Mouse (Mus musculus): ENCODE data around the gene Hbp1.

The Hbp1 gene

DNA sequence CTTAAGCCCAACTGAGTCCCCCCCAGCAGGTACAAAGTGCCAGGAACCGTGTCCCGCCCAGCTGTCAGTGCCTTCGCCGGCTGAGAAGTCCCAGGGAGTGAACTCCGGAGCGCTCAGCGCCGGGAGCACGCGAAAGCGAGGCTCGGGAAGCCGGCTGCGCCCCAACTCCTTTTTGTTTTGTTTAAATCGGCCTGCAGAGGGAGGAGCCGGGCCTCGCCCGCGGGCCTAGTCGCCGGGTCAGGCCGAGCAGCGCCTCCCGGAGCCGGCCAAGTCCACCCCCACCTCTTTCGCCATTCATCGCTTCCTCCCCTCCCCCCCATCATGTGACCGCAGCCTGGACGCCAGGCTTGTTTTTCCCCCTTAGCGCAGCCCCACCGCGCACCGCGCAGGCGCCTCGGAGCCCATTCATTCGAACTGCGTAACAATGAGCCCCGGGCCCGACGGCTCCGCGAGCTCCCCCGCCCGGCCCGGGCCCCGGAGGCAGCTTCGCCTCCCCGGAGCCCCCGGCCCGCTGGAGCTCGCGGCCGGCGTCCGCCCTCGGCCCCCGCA is 1.1 kb downstream of the Hbp1 start:
- DNase-seq: peak; percentile 88 to 94

DNA sequence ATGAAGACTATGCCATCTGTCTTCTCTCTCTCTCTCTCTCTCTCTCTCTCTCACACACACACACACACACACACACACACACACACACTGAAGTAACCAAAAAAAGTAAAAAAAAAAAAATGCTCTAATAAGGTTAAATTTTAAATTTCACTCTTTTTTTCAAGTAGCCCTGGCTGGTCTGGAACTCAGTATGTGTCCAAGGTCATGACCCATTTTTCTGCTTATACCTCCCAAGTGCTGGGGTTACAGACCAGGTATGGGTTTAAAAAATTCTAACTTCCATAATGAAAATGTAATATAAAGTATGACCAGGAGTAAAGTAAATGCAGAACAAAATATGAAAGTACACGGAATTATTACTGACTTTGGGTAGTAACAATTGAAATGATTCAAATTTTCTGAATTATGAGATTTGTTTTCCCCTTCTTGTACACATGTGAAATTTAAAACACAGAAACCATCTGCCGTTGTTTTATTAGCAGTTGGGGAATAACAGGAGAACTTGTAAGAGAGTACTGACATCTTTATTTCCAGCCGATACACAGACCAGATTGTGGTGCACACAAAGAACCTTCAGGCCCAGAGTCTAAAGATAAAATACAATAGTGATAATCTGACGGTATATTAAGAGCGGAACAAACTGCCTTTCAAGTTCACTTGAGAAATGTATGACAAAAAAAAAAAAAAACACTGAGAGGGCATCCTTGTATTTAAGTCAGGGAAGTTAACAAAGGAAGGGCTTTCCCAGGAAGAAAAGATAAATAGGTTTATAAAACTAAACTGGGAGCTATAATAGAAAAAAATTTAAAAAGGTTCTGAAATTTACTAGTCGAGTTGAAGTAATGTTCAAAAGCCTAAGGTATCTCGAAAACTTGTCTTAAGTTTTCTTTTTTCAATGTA is 2.0 kb downstream of the Hbp1 start:
- no peak for DNase-seq

DNA sequence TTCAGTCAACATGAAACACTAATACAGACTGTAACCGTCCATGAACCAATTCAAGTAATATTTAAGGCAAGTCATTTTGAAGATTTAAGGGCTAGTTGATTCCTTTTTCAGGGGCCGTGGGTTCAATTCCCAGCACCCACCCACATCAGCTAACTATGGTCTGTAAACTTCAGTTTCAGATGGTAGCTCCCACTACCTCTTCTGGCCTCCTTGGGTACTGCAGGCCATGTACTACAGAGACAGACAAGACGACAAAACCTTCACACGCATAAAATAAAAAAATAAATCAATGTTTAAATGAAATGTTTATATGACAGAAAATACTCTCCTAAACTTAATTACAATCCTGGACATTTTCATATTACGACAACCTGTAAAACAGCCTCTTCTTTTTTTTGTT is 2.9 kb downstream of the Hbp1 start:
- DNase-seq: peak in 1 of 2 experiments; percentile 38

DNA sequence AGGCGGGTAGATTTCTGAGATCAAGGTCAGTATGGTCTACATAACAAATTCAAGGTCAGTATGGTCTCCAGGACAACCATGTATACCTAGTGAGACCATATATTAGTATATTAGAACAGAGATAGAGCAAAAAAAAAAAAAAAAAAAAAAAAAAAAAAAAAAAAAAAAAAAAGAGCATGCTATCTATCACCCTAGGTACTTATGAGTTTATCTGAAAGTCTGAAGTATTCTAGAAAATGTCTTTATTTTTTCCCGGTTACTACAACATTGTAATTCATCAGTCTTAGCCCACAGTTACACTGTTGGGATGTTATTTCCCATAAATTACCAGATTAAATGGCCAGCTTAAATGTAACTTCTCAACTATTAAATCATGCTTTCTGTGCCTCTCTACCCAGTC is 5.9 kb downstream of the Hbp1 start:
- no peak for DNase-seq

DNA sequence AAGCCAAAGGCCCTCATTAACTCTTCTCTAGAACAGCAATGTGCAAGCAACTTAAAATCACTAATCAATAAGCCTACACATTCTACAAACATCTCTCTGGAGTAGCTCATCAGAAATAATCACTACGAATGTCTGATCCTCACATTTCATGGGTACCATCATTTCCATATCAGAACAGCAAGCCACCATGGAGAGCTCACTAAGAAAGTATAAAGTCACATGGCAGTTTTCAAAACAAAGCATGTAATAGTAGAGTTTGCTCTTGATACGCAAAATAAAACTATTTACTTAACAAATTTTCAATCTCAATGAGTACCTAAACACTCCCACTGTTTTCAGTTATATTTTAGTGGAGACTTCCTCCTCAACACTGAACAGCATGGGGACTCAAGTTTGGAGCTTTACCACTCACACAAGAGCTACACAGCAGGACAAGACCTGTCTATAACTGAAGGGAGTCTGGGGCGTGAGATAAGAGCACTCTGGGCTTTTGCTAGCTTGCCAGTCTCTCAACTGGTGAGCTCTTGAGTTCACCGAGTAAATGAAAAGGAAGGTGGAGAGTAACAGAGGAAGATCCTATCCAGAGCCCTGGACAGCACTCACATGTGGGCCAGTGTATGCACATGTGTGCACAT is 7.2 kb downstream of the Hbp1 start:
- no peak for DNase-seq

DNA sequence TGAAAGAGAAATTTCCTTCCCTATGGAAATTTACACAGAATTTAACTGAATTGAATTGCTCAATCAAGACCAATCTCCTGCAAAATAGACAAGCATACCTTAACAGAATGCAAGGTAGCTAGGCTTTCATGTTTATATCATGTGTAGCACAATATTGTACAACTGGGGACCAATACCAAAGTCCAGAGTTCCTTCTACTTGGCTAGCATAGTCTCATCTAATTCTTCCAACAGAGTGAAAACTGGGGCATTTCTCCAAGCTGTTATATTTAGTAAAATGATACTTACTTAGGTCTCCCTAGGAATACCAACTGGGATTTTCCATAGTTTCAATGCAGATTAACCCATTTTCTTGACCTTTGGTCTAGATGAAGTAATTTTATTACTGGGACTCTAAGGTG is 11.3 kb downstream of the Hbp1 start:
- DNase-seq: no peak

DNA sequence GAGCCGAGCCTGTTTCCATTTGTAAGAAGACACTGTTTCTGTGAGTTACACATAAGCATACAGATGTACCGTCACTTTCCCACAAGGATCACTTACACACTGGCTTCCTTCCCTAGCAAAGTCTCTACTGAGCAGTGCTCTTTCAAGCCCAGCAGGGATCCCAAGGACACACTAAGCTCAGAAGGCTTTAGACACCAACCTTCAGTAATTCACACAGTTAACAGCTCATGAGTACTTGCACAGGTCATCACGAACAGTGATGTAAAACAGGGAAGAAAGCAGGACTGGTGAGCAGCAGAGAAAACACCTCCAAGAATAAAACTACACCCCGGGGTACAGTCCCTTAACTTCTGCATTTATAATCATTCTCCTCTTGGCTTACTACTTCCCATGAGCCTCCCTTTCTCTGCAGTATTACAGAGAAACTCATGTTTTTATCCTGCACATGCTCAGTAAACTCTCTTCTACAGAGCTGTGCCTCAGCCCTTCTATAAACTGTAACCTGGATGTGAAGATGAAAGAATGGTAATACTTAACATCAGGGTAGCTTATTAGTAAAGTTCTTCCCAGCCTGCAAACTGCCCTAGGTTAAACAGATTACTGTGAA is 11.8 kb downstream of the Hbp1 start:
- DNase-seq: no peak

DNA sequence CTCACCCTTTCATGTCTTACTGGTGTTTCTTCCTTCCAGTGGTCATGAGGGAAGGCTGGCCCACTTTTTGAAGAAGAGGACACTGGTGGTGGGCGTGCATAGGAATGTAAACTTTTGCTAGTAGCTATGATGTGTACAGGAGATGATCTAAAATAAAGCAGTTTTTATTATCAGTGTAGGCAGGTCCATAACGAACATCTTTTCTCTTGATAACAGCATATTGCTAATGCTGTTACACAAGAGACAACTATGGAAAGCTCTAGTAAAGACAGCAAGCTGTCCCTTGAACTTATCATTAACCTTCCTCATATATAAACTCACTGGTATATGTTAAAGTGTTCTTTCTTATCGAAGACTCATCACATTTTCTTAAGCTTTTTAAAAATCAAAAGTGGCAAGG is 12.7 kb downstream of the Hbp1 start:
- no peak for DNase-seq

DNA sequence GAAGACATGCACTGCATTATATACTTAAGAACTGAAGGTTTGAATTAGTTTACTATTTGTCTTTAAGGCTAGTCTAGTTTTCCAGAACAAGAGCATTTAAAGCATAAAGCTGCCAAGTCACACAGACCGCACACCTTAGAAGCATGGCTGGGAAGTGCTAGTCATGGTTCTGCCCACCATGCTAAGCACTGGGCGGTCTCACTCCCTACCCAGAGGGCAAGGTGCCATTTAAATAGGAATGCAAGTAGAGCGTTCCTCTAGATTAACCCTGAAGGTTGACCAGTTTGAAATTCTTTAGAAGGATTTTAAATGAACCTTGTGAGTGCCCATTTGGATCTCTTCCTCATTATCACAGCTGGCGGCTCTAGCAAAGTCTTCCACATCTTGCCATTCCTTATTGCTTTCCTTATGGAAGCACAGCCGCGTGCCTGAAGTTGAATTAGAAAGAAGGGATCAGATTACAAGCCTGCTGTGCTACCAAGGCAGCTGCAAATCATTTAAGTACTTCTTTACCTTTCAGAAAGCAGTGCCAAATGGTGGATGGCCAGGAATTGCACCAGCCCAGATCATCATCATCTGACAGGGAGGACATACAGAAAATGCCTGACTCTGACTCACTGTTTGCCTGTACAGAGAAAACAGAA is 13.6 kb downstream of the Hbp1 start:
- no peak for DNase-seq

DNA sequence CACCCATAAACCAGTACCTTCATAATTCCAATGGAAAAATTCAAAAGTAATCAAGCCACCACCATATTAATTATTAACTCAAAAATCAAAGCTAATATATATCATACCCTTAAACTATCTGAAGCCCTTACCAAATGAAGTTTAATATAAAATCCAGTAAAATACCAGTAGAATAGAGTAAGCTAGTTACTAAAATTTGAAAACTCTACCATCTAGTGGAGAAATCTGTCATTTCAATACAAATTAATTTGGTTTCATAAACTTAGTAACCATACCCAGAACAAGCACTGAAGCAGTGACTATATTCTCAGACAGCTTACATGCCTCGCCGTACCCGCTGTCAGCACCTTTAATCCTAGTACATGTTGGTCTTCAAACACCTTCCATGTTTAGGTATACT is 18.5 kb downstream of the Hbp1 start:
- no peak for DNase-seq

DNA sequence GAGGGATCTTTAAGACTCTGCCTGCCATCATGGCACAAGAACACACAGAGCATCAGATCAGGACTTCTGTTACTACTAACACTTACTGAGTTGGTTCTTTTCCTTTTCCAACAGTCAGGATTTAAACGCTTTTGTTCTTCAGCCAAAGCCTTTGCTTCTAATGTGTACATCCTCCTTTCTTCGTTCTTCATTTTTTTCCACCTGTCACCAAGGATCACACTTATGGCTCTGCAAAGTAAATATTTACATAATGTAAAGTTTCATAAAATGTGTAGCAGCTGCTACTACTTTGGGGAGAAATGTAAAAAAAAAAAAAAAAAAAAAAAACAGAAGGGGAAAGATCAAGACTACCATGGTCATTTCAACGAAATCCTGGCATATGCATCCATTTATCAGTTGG is 21.8 kb downstream of the Hbp1 start:
- no peak for DNase-seq

DNA sequence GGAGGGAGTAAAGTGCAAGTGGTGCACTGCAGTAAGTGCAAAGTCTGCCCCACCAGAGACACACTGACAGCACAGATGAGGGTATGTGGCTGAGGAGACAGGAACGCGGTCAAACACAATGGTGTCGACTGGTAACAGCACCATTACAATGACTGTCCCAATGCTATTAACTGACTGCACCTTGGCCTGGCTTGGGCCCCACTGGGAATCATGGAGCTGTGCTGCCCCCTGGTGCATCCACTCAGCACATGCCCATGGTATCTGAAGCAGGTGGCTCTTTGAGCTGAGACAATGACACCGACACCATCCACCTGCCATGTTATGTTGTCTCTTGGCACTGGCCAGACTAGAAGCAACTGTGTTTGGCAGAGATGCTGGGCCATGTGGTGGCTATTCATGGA is 23.7 kb downstream of the Hbp1 start:
- peak; percentile 97 to 98 for DNase-seq

DNA sequence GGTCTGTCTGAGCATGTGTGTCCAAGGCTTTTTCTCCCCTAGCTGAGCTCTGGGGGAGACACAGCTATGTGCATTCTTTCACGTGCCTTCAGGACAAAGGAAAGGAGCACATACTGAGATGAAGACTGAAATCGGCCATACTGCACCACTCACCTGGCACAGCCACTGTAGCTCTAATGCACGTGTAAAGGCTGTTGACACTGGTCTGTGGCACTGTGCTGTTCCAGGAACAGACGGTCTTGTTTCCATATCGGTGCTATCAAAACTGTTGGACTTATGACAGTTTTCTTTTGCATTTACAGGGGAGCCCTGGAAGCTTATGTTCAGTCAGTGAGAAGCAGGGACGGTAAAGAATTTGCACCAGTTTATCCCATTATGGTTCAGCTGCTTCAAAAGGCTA is 25.0 kb downstream of the Hbp1 start:
- no peak for DNase-seq

DNA sequence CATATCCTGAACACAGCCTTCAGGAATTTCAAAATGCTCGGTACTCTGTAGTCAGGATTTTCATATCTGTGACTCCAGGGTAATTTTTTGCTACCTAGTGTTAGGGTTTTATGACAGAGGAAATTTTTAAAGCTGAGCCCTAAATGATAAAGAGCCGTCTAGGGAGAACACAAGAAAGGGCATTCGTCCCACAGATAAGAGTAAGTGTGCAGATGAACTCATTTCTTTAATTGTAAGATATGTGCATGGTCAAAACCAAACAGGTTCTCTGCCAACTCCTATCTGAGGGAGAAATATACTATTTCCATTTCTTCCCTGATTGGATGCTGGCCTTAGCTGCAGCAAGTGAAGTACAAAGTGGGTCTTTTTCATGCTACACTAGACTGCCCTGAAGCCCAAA is 26.2 kb downstream of the Hbp1 start:
- DNase-seq: no peak

DNA sequence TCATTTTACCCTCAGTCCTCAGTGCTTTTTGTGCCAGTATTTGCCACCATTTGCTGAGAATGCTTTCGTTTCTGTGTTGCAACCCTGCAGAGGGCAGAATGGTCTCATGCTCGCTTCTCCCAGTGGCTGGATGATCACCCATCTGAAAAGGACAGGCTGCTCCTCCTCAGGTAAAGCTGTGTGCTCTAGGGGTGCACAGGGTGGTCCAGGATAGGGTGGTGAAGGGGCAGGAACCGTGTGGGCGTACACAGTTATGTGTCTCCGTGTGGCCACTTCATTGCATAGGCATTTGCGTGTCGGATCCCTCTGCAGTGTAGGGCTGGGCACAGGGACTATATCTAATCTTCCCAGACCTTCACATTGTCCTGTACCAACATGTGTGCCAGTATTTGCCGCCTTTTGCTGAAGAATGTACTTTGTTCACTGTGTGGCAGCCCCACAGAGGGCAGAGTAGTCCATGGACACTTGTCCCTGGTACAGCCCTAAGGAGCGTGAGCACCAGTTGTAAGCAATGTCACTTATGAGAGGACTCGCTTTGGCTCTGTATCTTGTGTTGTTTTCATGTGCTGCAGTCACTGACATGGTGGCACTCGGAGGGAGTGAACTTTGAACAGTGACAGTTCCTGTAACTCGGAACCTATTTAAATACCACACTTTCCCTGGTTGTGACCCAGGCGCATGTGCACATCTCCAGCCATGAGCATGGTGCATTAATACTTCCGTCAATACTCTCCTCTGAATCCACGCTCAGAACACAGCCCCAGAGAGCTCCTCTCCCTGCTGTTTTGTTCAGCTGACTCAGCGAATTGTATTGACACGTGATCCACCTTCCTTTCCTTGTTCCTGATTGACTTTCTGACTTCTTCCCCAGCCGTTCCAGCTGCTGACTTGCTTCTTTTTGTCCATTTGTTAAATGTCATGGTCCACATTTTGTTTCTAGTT is 29.6 kb downstream of the Hbp1 start:
- DNase-seq: no peak

DNA sequence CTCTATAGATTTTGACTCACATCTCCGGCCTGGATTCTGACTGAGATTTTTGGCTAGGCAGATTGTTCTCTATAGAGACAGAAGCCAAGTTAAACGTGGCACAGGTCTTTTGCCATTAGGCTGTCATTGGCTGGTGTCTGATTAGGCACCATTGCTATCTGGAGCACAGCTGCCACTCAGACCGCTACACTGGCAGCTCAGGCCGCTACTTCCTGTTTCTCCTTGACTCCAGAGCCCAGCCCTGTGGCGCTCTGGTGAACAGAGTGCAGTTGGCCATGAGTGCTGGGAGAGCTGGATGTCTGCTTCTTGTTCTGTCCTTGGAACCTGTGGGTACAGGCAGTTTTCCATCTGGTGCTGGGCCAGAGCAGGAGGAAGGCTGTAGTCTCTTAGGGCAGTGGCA is 33.1 kb downstream of the Hbp1 start:
- peak; percentile 87 to 88 for DNase-seq

DNA sequence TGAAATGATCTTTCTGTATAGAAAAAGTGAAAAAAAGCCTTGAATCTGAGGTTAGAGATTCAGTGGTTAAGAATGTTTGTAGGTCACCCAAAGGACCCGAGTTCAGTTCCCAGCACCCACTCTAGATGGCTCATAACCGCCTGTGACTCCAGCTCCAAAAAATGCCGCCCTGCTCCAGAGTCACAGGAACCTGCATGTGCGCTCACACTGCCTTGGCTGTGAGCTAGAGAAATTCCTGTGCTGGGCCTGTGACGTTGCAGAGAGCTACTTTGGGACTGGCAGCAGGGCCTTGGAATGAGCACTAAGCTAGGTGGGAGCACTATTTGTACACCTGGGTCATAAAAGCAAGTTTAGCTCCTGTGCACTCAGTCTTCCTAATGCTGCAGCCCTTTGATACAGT is 33.6 kb downstream of the Hbp1 start:
- peak in 1 of 2 experiments; percentile 36 for DNase-seq

DNA sequence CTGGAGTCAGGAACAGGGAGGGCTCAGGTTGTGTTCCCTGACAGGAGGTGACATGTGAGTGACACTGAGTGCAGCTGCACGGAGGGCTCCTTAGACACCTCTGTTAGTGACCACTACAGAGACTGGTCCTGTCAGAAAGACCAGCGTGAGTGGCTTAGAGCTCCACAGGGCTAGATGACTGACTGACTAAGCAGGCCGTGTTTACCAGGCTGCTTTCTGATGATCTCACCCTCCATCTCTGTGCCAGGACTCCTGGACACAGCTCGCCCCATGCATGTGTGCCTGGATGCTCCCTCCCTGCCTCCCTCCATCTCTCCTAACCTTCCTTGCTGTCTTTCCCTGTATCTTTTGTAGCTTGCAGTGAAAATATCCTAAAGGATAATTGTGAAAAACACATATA is 36.7 kb downstream of the Hbp1 start:
- peak; percentile 88 to 91 for DNase-seq

DNA sequence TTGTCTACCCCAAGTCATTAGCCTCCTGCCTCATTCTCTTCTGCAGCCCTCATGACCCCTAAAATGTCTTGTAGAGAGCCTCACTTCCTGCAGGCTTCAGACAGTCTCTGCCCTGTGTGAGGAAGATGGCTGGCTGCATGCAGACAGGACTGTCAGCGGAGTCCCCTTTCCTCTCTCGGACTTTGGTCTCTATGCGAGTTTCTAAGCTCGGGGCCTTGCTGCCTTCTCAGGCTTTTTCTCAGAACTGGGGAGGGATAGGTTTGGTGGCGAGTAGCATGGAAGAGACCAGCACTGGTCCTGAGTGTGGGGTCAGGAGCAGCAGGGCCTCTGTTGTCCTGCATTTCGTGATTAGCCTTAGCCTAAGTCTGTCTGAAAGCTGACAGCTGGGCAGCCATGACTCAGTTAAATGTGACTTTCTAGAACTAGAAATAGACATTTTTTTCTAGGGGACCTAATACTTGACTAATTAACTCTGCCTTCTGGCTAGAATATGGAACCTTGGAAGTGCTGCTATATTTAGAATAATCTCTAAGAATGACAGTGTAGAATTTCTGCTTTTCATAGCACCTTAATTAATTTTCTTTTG is 37.3 kb downstream of the Hbp1 start:
- DNase-seq: peak in 1 of 2 experiments; percentile 47

DNA sequence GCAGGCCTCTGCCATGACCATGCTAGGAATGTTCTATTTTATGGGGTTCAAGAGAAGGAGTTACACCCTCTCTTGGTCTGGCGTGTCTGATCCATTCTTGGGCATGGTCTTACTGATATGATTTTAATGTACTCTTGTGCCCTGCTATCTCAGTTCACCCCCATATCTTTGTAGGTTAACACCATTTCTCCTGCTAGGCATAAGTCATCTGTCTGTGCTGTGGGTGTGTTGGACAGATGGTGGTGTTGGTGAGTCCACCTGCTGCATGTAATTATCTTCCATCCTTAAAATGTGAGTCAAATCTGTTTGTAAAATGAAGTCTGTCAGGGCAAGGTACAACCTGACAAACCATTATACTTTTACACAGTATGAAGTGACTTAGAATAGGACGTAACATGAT is 42.9 kb downstream of the Hbp1 start:
- DNase-seq: no peak

DNA sequence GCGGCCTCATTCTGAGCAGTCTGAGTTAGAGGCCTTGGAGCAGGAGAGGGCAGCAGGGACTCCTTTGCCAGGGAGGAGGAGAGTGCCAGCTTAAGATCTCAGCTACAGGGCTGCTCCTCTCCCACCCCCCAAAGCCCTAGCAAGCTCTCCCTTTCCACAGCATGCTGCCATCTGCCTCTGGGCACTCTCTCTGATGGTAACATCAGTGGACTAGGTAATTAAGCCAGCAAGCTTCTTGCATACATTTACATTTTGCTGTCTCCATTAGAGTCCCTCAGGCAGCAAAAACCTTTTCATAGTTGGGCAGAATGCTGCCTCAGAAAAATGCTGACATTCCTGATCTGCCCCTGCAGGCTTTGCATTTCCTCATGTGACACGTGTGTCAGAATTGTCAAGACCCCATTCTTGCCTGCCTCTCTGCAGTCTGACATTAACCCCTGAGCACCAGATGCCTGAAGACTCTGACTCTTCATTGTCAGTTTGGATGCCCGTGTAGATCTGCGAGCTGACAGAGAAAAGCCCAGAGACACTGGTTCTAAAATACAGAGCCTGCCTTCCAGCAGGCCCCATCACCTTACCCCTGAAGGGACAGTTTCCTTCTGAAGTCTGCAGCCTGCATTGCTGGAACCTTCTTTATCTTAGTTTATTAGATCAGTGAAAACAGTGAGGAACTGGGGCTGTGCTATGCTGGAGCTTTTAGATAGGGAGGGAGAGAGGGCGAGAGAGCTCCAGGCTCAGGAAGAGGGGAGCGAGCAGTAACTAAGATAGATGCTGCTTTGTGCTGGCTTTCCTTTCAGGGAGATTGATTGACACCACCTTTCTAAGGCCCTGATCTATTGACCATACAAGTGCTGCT is 44.4 kb downstream of the Hbp1 start:
- DNase-seq: peak; percentile 61 to 63
